Mouse (Mus musculus) brown adipose tissue, adult 24 weeks (tissue): Measurements from ENCODE around the gene Gm20503. TPM values are rescaled to one million over a fixed set of nuclear protein-coding genes. Genes with fewer than 3 reads are reported as not detected.
A peak's percentile ranks its signal among the peaks of the same experiment; 100 is the strongest.

Source experiments
- H3K27ac ChIP-seq: fragments of 200-500 bp; replicated peaks from 2 replicates; pipeline ENCODE4 v1.5.1; 2012; ENCODE audit warnings: low read depth, mild to moderate bottlenecking, low read length
- H3K4me1 ChIP-seq: fragments of 200-500 bp; 2 replicates; pipeline ENCODE4 v1.6.1; 2012; ENCODE audit warnings: low read length, mixed read lengths; ENCODE audit not compliant: control insufficient read depth, insufficient read depth, insufficient read length
- H3K4me3 ChIP-seq: fragments of 200-500 bp; 2 replicates; pipeline ENCODE4 v1.5.1; 2012; ENCODE audit warnings: low read depth, mild to moderate bottlenecking, low read length, moderate library complexity; ENCODE audit not compliant: insufficient read depth
- polyA plus RNA-seq: library from polyadenylated mRNA; stranded (reverse); fragments of >200 nt; gene quantifications from 2 replicates; pipeline ENCODE4 v1.2.4, GENCODE M21; 2012; ENCODE audit not compliant: missing spikeins, insufficient read depth, insufficient read length

The Gm20503 gene
- polyA plus RNA-seq, 1 experiment: not detected

DNA sequence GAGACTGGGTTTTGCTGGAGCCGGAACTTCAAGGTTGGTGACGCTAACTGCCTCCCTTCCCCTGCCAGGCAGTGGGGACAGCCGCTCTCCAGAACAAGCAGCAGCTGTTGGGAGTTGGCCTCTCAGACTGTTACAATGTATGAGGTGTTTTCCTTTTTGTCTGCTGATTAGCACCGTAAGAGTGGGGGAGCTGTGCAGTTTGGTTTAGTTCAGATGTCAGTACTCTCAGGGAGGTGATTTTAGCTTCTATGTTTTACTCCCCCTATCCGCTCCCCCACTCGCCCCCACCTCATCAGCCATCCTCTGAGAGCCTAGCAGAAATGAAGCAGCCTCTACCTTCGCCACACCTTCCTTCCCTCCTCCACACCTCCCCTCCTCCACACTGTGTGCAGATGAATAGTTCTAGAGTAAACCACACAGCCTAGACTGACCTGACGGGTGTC, 7.7 kb upstream of the Gm20503 start:
- Histone ChIP-seq H3K4me1 (no peaks in the 10 kb centered on the region), H3K4me3 (no peak overlapping the region), H3K27ac (no peak overlapping the region)

DNA sequence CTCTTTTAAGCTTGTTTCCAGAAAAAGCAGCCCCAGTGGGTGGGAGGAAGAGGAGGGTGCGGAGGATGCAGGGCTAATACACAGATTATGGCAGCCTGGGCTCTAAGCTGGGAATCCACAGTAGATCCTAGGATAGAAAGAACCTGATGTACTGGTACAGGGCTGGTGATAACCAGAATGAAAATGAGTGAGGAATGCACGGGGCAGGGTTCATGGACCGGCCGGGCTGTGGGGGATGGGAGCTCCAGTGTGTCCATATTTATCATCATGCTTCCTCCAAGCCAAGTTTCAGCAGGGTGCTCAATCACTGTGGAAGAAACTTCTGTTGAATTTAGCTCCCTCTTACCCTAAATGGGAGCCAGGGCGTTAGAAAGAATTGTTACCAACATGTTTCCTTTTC, 5.9 kb upstream of the Gm20503 start:
- Histone ChIP-seq H3K27ac (no peak overlapping the region), H3K4me1 (no peaks in the 10 kb centered on the region), H3K4me3 (no peak overlapping the region)

DNA sequence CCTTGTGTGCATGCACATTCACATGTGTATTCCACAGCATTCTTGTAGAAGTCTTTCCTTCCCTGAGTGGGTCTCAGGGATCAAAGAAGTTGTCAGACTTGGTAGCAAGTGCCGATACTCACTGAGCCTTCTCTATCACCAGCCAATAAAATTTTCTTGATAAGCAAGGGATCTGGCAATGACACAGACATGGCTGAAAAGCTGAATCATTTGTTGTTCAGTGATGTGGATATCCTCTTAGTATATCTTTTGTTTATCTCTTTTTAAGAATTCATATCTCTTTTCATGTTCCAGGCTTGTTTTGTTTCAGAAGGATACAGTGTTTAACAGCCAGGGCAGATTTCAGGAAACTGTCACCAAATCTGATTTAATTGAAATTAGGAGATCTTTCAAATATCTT, 4.3 kb upstream of the Gm20503 start:
- no peak overlapping the region for H3K4me3 ChIP-seq
- no peak overlapping the region for H3K27ac ChIP-seq
- H3K4me1 ChIP-seq: no peaks in the 10 kb centered on the region

DNA sequence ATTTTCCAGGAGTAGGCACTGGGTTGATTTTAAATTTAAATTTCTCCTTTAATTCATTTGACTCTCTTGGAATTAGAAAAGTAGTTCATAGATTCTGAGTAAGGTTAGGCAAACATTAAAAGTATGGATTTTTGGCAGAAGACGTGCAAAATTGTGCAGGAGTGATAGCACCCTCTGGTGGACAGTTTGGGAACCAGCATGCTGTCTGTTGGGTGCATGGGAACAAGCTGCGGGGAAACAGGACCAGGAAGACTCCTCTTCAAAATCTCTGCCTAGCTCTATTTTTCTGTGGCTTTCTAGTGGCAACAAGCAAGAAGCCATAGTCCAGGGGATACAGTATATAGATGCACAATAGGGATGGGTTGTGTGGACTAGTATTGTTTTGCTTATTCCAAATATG, 3.3 kb upstream of the Gm20503 start:
- Histone ChIP-seq H3K4me3 (no peak overlapping the region), H3K4me1 (peaks cover 2% of the 10 kb centered on the region), H3K27ac (no peak overlapping the region)

DNA sequence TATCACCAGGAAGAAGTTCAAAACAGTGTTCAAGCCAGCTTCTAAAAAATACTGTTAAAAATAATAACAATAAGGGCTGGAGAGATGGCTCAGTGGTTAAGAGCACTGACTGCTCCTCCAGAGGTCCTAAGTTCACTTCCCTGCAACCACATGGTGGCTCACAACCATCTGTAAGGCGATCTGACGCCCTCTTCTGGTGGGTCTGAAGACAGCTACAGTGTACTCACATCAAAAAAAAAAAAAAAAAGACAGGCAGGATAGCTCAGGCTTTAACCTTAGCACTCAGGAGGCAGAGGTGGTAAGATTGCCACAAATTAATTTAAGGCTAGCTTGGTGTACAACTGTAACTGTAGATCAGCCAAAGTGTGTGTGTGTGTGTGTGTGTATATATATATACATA, 2.4 kb upstream of the Gm20503 start:
- Histone ChIP-seq H3K4me3 (no peak overlapping the region), H3K27ac (no peak overlapping the region), H3K4me1 (peaks cover 5% of the 10 kb centered on the region)

DNA sequence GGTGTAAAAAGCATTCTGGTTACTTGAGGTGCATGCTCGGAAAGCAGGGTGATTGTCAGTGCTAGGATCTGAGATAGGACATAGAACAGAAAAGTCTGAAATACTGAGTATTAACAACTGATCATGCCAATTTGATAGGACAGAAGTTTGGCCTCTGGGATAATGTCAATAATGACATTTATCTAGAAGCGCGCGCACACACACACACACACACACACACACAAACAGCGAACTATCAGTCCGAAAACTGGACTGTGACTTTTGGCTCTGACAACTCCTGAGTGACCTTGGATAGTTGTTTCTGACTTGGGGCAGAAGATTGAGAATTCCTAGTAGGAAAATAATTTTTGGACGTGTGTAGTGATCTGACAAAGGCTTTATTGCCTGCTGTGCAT, 793 bp downstream of the Gm20503 start:
- 0 out of 2 replicates have a peak overlapping the region, but pooled peaks have one; percentile 11 for H3K27ac ChIP-seq
- H3K4me1 ChIP-seq: peaks cover 14% of the 10 kb centered on the region
- peak overlapping the region; percentile 81 for H3K4me3 ChIP-seq

DNA sequence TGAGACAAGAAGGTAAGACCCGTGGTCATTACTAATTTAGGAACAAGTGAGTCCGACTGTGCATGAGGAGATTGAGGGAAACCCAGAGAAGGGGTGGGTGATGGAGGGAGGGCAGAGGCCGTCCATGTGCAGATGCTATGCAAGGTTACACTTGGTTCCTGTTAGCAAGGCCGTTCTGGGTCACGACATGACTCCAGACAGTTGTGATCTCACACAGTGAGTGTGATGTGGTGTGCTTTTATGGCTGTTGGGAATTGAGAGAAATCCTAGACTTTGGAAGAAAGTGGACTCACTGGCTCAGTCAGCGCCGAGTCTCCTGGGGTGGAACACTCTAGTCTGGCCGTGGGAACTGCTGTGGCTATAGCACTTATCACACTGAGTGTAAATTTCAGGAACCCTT, 3.2 kb downstream of the Gm20503 start:
- Histone ChIP-seq H3K4me1 (peaks cover 22% of the 10 kb centered on the region), H3K27ac (0 out of 2 replicates have a peak overlapping the region, but pooled peaks have one; percentile 23), H3K4me3 (no peak overlapping the region)

DNA sequence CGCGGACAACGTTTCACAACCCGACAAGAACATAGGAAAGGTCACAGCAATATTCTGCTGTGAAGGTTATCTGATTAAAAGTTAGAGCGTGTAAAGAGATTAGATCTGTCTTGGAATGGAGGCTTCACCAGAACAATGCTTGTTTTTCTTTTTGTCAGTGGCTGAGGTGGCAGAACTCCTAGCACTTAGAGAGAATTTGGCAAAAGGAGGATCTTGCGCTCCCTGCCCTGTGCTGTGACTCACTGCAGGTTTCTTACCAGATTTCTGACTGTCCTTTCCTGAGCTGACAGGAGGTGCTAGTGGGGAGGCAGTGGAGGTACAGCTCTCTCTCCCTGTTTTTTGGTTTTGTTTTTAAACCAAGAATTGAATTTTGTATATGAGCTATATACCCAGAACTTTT, 4.0 kb downstream of the Gm20503 start:
- H3K27ac ChIP-seq: peak overlapping the region; percentile 69
- 0 out of 2 replicates have a peak overlapping the region, but pooled peaks have one; percentile 7 for H3K4me3 ChIP-seq
- H3K4me1 ChIP-seq: peaks cover 22% of the 10 kb centered on the region

DNA sequence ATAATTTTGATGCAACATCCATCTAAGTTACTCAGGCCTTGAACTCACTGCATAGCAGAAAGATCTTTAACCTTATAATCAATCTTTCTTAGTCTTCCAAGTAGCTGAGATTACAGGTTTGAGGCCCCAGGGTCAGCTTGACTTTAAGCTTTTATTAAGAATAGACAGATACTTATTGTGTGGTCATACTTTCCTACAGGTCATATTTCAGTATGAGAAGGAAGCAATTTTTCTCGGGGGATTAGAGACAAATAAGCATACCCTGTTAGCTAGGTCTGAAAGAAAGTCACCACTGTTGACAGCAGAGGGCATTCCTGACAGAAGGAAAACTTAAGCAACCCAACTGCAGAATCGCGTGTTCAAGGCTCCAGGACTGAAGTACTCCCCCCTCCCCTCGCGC, 5.0 kb downstream of the Gm20503 start:
- peaks cover 22% of the 10 kb centered on the region for H3K4me1 ChIP-seq
- no peak overlapping the region for H3K4me3 ChIP-seq
- H3K27ac ChIP-seq: no peak overlapping the region

DNA sequence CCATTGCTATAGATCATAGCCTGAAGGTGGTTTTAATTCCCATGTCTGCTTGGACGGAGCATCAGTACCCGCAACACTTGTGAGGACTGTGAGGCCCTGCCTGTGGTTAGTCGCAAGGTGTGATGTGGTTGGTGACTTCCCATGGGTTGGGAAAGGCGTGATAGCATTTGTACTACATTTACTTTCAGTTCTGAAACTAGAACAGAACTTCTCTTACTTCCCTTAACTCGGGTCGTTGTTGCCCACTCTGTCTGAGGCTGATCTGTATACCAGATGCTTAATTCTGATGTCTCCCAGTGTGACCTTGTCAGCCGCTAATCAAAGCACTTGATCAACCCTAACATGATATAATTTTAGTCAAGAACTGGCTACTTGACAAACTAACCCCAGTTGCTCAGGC, 6.2 kb downstream of the Gm20503 start:
- Histone ChIP-seq H3K27ac (no peak overlapping the region), H3K4me1 (peaks cover 22% of the 10 kb centered on the region), H3K4me3 (no peak overlapping the region)

DNA sequence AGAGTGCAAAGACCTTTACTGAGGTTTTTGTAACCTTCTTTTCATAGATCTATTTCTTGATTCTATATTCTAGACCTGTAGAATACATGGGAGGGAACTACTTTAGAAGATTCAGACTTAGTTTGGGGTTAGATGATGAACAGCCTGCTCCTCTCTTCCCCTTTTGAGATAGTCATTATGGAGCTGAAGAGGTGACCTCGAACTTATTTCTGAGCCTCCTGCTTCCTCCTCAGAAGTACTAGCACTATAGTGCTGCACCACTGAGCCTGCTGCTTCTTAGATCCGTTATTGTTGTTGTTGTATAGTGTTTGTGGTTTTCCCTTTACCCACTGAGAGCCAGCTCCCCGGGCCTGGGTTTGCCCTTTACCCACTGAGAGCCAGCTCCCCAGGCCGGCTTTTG, 6.7 kb downstream of the Gm20503 start:
- Histone ChIP-seq H3K4me3 (no peak overlapping the region), H3K27ac (no peak overlapping the region; the same call in 1 of the 2 replicates), H3K4me1 (peaks cover 20% of the 10 kb centered on the region)

DNA sequence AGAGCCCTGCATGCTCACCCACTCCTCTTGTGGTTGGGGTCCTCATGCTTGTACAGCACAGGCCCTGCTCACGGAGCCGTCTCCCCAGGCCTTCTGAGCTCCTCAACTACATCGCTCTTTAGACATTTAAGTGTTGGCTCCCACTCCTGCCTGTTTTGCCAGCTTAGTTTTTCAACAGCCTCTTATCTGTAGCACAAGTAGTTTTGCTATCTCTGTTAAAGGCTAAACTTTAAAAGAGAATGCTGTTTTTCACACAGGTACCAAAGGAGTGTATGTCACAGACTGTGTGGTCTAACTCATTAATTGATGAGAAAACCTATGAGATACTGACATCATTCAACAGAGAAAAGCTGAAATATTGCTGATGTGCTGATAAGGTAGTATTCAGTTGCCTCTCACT, 8.4 kb downstream of the Gm20503 start:
- Histone ChIP-seq H3K4me3 (no peak overlapping the region), H3K27ac (no peak overlapping the region), H3K4me1 (peaks cover 16% of the 10 kb centered on the region; the same call in 1 of the 2 replicates)

DNA sequence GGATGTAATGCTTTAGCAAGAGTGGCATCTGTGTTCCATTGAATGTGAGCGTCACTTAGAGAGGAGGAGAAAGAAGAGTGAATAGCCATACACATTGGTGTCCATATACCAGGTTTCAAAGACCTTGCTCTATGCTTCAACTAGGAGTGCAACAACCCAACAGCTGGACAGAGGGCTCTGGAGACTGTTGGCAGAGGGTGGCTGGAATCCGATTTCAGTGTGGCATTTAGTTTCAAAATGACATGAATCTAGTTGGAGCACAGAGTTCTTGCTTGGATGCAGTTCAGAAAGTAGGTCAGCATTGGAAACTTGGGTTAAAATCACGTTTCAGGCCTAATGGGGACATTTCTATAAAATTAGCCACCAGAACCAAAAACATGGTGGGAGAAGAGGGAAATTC, 12.2 kb downstream of the Gm20503 start:
- Histone ChIP-seq H3K4me3 (no peak overlapping the region), H3K4me1 (peaks cover 4% of the 10 kb centered on the region; the same call in 1 of the 2 replicates), H3K27ac (peak overlapping the region; percentile 19; the same call in 1 of the 2 replicates)

DNA sequence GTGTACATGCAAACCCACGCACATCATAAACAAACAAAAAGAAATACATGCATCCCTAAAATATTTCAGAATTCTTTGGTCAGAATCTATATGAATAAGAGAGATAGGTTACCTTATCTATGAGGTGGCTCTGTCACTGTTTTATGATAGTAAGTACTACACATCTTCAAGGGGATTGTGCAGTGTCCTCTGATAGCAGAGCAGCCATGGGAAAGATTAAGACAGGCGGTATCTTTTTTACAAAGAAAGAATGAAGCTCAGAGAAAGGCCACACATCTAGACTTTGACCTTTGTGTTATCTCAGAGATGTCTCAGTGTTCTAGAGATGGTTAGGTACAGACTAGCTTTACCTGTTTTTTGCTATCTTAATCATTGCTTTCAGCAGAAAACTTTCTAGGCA, 13.9 kb downstream of the Gm20503 start:
- Histone ChIP-seq H3K4me3 (no peak overlapping the region), H3K27ac (no peak overlapping the region), H3K4me1 (peaks cover 3% of the 10 kb centered on the region; the same call in 1 of the 2 replicates)

DNA sequence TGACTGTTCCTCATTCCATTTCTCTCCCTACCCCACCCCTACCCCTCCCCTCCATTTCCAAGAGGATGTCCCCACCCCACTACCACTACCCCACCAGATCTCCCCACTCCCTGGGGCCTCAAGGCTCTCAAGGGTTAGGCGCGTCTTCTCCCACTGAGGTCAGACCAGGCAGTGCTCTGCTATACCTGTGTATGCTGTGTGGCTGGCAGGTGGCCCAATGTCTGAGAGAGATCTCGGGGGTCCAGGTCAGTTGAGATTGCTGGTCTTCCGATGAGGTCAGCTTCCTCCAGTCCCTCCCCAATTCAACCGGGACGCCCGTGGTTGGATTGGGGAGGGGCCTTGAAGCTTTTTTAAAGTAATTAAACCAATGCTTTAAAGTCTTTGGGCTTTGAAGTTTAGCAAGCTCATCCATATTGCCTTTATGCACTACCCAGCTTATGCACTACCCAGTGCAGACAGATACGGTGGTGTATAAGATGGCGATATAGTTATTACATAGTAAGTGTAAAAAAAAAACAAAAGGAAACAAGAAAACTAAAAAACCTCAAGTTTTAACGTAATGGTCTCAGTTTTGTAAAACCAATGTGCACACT, 31.4 kb downstream of the Gm20503 start:
- H3K4me1 ChIP-seq: peaks cover 3% of the 10 kb centered on the region; the same call in 1 of the 2 replicates
- no peak overlapping the region for H3K27ac ChIP-seq
- peak overlapping the region; percentile 69 for H3K4me3 ChIP-seq
